Mouse (Mus musculus) frontal cortex, adult (tissue): ENCODE results near the gene Opa1.

ENCODE experiments used
- ATAC-seq: cut with Nextera tagmentation; 2 replicates; pipeline ENCODE4 v1.9.2; 2017; ENCODE audit warnings: mild to moderate bottlenecking, moderate library complexity, mixed read lengths; ENCODE audit not compliant: low TSS enrichment

Gene Opa1

GRCm38 (mm10) chr16:29689187-29689819, 110.2 kb downstream of the Opa1 start:
- ATAC-seq = no peak

- no peak for ATAC-seq
These were observed 114.0 kb downstream of the Opa1 start for GRCm38 (mm10) chr16:29693025-29693682.

GRCm38 (mm10) chr16:29693791-29694419, 114.8 kb downstream of the Opa1 start:
- no peak for ATAC-seq

- ATAC-seq = no peak
These were observed 115.4 kb downstream of the Opa1 start for GRCm38 (mm10) chr16:29694420-29694959.
